Mouse (Mus musculus): Measurements from ENCODE around the gene Duox1. TPM values are rescaled to one million over a fixed set of nuclear protein-coding genes. Genes with fewer than 3 reads are reported as not detected.
"Not testable (repeated sequence)": the region's sequence is repeated elsewhere in the genome, so short reads cannot be mapped to it uniquely, and the experiment has no call there.

The Duox1 gene
- total RNA-seq, 1 experiment from 2014 or later, result not detected

DNA sequence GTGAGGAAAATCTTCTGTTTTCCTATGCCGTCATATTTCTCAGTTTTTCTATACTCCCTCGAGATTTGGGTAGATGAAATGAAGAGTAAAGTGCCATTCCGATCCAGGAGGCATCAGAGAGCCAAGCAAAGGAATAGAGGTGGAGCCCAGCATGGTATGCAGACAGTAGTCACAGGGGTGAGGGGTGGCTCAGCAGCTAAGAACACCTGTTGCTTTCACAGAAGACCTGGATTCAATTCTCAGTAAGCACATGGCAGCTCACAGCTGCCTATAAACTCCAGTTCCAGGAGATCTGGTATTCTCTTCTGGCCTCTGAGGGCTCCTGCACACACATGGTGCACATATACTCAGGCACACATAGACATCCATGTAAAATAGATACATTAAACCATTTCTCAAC, 56.6 kb downstream of the Duox1 start:
- no peak for ATAC-seq (replicated peaks; ENCODE audit: low read depth, poor library complexity, severe bottlenecking)

DNA sequence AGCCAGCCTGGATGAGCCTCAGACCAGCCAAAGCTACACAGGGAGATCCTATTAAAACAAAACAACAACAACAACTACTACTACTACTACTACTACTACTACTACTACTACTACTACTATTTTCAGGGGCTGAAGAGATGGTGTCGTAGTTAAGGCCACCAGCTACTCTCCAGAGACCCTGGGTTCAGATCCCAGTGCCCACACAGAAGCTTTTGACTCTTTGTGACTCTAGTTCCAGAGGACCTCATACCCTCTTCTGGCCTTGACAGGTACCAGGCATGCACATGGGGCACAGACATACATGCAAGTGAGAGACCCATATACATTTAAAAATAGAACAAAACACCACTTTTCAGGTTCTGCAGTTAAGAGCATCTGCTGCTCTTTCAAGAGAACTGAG, 57.1 kb downstream of the Duox1 start:
- ATAC-seq (replicated peaks; ENCODE audit: low read depth, poor library complexity, severe bottlenecking), result no peak

- ATAC-seq (replicated peaks; ENCODE audit: low read depth, poor library complexity, severe bottlenecking), result no peak
Observed at GRCm38 (mm10) chr2:122374012-122374411, 58.5 kb downstream of the Duox1 start.

DNA sequence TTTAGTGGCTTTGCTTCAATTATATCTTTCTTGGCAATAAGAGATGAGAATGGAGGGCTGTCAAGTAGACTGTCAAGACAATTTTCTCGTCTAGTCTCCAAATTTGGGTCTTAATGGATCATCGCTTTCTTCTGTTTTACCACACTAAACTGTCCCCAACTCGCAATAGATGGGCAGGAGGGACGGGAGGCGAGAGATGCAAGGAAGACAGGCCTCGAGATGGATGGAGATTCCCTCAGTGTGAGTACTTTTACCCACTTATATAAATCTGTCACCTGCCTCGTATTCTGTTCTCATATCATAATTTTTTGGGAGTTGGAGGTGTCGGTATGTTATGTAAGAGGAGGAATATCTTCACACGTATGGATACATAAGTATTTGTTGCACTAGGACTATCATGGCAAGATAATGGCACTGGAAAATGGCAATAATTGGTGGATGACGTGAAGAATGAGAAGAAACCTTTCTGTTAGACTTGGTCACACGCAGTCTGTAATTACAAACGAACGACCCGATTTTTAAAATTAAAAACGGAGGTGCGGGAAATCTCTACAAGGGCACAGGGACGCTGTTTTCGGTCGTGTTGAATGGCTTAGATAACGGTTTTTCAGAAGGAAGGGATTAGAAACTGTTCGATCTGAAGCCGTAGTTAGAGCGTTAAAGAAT, 59.3 kb downstream of the Duox1 start:
- no peak for ATAC-seq (replicated peaks; ENCODE audit: low read depth, poor library complexity, severe bottlenecking)

- peak; percentile 67 for ATAC-seq (replicated peaks; ENCODE audit: low read depth, poor library complexity, severe bottlenecking)
Observed at GRCm38 (mm10) chr2:122375391-122375991, 60.0 kb downstream of the Duox1 start.

- no peak for ATAC-seq (replicated peaks; ENCODE audit: low read depth, poor library complexity, severe bottlenecking)
Observed at GRCm38 (mm10) chr2:122376041-122376561, 60.6 kb downstream of the Duox1 start.

DNA sequence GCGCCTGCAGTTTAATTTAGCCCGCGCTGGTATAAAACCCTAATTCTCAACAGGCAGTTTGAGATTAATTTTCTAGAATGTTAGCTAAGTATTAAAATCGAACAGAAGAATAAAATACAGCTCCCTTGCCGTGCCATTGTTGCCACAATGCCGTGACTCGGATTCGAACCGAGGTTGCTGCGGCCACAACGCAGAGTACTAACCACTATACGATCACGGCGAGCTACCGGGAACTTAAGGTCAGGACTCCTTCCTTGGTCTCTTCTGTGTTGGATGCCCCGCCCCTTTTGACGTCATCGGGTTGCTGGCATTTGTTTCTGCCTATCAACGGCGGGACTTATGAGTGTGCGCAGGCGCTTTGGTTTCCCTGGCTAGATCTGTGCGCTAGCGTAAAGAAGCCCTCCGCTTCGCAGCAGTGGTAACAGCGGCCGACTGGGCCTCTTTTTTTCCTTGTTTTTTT, 61.8 kb downstream of the Duox1 start:
- ATAC-seq (replicated peaks; ENCODE audit: low read depth, poor library complexity, severe bottlenecking), result peak; percentile 54

DNA sequence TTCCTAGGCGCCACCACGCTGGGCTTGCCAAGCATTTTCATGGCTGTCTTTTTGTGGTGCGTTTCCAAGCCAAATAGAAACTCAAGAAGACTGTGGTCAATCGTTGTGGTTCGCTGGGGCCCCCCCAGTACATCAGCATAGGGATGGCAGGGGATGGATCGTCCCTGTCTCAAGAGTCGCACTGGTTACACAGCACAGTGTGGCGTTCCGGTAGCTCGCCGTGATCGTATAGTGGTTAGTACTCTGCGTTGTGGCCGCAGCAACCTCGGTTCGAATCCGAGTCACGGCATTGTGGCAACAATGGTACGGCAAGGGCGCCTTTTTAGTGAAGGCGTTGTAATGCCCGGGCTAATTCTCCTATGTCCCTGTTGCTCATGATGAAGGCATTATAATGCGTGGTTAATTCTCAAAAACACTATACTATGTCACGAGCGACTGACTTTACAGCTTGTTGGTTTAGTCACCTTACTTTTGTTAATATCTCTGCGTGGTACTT, 62.3 kb downstream of the Duox1 start:
- ATAC-seq (replicated peaks; ENCODE audit: low read depth, poor library complexity, severe bottlenecking), result peak; percentile 44

GRCm38 (mm10) chr2:122378421-122379291, 63.2 kb downstream of the Duox1 start:
- ATAC-seq (replicated peaks; ENCODE audit: low read depth, poor library complexity, severe bottlenecking), result no peak

DNA sequence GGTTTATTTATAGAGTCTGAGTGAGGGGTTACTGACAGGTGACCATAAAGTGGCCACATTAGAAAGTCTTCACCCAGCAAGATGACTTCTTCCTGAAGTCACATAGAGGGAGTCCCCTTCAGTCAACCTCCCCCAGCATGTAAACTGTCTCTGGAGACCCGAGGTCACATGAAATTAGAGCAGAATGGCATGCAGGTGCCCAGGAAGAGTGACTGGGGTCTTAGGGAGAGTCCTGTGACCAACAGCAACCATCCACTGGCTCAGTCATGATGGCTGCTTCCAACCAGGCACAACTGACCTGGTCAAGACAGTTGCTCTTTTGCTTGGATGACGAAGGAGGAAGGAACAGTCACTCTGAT, 63.8 kb downstream of the Duox1 start:
- no peak for ATAC-seq (replicated peaks; ENCODE audit: low read depth, poor library complexity, severe bottlenecking)

DNA sequence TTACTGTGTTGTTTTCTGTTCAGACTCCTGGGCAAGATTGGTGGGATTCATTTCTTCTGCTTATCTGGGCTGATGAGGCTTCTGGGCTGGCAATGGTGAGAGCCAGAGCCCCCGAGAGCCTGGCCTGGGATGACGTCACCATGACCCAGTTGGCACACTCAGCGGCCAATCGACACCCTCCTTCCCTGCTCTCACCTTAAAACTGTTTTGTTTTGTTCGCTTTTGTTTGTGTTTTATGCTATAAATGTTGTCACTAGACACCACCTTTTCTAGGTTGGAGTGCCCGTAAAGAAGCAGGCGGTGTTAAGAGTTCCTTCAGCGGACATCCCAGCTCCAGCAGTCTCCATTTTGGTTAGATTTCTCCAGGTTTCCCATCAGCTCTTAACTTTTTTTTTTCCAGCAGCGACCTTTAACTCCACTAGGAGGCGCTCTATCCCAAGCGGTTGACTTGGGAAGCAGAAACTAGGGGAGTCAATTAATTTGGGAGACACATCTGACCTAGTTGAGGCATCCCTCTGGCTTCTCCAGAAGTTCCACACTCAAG, 65.4 kb downstream of the Duox1 start:
- ATAC-seq (replicated peaks; ENCODE audit: low read depth, poor library complexity, severe bottlenecking), result 0 out of 2 replicates have a peak, but pooled peaks have one; percentile 9

GRCm38 (mm10) chr2:122381329-122382103, 66.0 kb downstream of the Duox1 start:
- ATAC-seq (replicated peaks; ENCODE audit: low read depth, poor library complexity, severe bottlenecking), result no peak

DNA sequence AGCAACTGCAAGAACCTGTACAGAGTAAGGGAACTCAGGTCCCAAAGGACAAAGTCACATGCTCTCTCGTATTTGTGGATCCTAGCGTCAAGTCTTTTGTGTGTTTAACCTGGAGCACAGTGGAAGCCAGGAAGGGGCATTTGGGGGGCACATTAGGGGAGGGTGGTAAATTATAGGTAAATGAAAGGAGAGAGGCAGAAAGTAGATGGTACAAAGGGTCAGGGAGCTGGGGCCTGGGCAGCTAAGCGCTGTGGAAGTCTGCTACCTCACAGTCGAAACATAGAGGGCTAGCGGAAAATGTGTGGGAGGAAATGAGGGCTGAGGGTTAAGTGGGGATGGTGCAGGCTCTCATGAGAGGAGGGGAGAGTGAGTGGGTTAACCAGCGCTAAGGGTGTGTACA, 66.6 kb downstream of the Duox1 start:
- ATAC-seq (replicated peaks; ENCODE audit: low read depth, poor library complexity, severe bottlenecking), result no peak

- ATAC-seq (replicated peaks; ENCODE audit: low read depth, poor library complexity, severe bottlenecking), result no peak
Observed at GRCm38 (mm10) chr2:122385095-122385494, 69.6 kb downstream of the Duox1 start.

DNA sequence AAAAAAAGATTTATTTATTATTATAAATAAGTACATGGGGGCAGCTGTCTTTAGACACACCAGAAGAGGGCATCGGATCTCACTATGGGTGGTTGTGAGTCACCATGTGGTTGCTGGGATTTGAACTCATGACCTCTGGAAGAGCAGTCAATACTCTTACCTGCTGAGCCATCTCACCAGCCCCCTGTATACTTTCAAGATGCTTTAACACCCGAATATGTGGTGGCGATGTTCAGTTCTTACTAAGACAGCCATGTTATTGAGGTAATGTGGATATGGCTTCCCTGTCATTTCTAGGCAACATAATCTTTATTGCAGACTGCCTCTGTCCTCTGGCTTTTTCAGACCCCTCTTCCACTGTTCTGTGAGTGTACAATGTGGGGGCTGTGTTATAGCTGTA, 71.7 kb downstream of the Duox1 start:
- ATAC-seq (replicated peaks; ENCODE audit: low read depth, poor library complexity, severe bottlenecking), result not testable (repeated sequence)

GRCm38 (mm10) chr2:122396150-122396549, 80.7 kb downstream of the Duox1 start:
- ATAC-seq (replicated peaks; ENCODE audit: low read depth, poor library complexity, severe bottlenecking), result no peak

All from common myeloid progenitor, adult 5-6 weeks (primary cell).